Mouse (Mus musculus) MEL (cell line): Measurements from ENCODE around the gene Inpp5a. TPM values are rescaled to one million over a fixed set of nuclear protein-coding genes. Genes with fewer than 3 reads are reported as not detected.

ENCODE experiments used
- DNase-seq: peaks from one replicate; pipeline ENCODE4 v3.0.0; 2011; ENCODE audit warnings: low read depth, low spot score
- H3K27ac ChIP-seq: 2 replicates; pipeline ENCODE4 v1.5.1; 2012; ENCODE audit warnings: low read depth, mild to moderate bottlenecking, control low read depth, low read length, moderate library complexity; ENCODE audit not compliant: control insufficient read depth
- H3K27me3 ChIP-seq, 2 experiments: fragments of 150-350 bp in 1 of 2; sonication (generic) in 1 of 2; 2 replicates each; pipeline ENCODE4 v1.6.1; 2012; ENCODE audit warnings: low read length in 2 of 2, mild to moderate bottlenecking in 2 of 2, improper control_type of control experiment in 1 of 2, moderate library complexity in 1 of 2; ENCODE audit not compliant: insufficient read depth in 2 of 2, control insufficient read depth in 1 of 2
- H3K36me3 ChIP-seq, 2 experiments: 2 replicates each; pipeline ENCODE4 v1.6.1; 2012 to 2014; ENCODE audit warnings: low read length in 2 of 2, improper control_type of control experiment in 1 of 2, inconsistent platforms in 1 of 2, mild to moderate bottlenecking in 1 of 2; ENCODE audit not compliant: insufficient read depth in 2 of 2, control insufficient read depth in 1 of 2
- H3K4me1 ChIP-seq, 2 experiments: fragments of 150-350 bp in 1 of 2; sonication (generic) in 1 of 2; 2 replicates each; pipeline ENCODE4 v1.6.1; 2012; ENCODE audit warnings: low read length in 2 of 2, improper control_type of control experiment in 1 of 2, mild to moderate bottlenecking in 1 of 2; ENCODE audit not compliant: insufficient read depth in 2 of 2, control insufficient read depth in 1 of 2
- H3K4me3 ChIP-seq, 2 experiments: fragments of 150-350 bp in 1 of 2; sonication (generic) in 1 of 2; 2 replicates each; pipeline ENCODE4 v1.5.1; 2012; ENCODE audit warnings: low read depth in 2 of 2, low read length in 2 of 2, mild to moderate bottlenecking in 2 of 2, moderate library complexity in 2 of 2, control low read depth in 1 of 2, improper control_type of control experiment in 1 of 2; ENCODE audit not compliant: control insufficient read depth in 1 of 2, insufficient read depth in 1 of 2
- H3K79me2 ChIP-seq: 2 replicates; pipeline ENCODE4 v1.6.1; 2012; ENCODE audit warnings: mild to moderate bottlenecking, low read length, moderate library complexity; ENCODE audit not compliant: control insufficient read depth, poor library complexity, insufficient read depth
- H3K9ac ChIP-seq: 2 replicates; pipeline ENCODE4 v1.6.1; 2012; ENCODE audit warnings: low read depth, mild to moderate bottlenecking, control low read depth, low read length, moderate library complexity; ENCODE audit not compliant: control insufficient read depth, poor library complexity, severe bottlenecking
- H3K9me3 ChIP-seq: fragments of 150-350 bp; sonication (generic); replicated peaks from 2 replicates; pipeline ENCODE4 v1.6.1; 2012; ENCODE audit warnings: mild to moderate bottlenecking, low read length, improper control_type of control experiment, moderate library complexity; ENCODE audit not compliant: insufficient read depth
- BHLHE40 ChIP-seq: IDR thresholded peaks from 2 replicates; pipeline ENCODE4 v1.6.1; 2012; ENCODE audit warnings: low read depth, mild to moderate bottlenecking, inconsistent platforms, low read length, improper control_type of control experiment, borderline replicate concordance
- CHD1 ChIP-seq: IDR thresholded peaks from 2 replicates; pipeline ENCODE4 v1.6.1; 2012; ENCODE audit warnings: low read depth, mild to moderate bottlenecking, inconsistent platforms, low read length, improper control_type of control experiment
- CHD2 ChIP-seq: IDR thresholded peaks from 2 replicates; pipeline ENCODE4 v1.6.1; 2011; ENCODE audit warnings: low read length, improper control_type of control experiment
- E2F4 ChIP-seq: IDR thresholded peaks from 2 replicates; pipeline ENCODE4 v1.6.1; 2011; ENCODE audit warnings: low read depth, low read length, improper control_type of control experiment, borderline replicate concordance
- ELF1 ChIP-seq: IDR thresholded peaks from 2 replicates; pipeline ENCODE4 v1.6.1; 2014; ENCODE audit warnings: low read depth, mild to moderate bottlenecking, inconsistent platforms, low read length, improper control_type of control experiment, moderate library complexity
- ETS1 ChIP-seq: IDR thresholded peaks from 2 replicates; pipeline ENCODE4 v1.6.1; 2012; ENCODE audit warnings: low read depth, mild to moderate bottlenecking, inconsistent platforms, low read length, improper control_type of control experiment, moderate library complexity
- GABPA ChIP-seq: IDR thresholded peaks from 2 replicates; pipeline ENCODE4 v1.6.1; 2012; ENCODE audit warnings: low read depth, mild to moderate bottlenecking, inconsistent platforms, low read length, improper control_type of control experiment, moderate library complexity
- GATA1 ChIP-seq: IDR thresholded peaks from 2 replicates; pipeline ENCODE4 v1.6.1; 2011; ENCODE audit warnings: low read depth, low read length, improper control_type of control experiment
- JUND ChIP-seq: IDR thresholded peaks from 2 replicates; pipeline ENCODE4 v1.6.1; 2011; ENCODE audit warnings: low read depth, mild to moderate bottlenecking, improper control_type of control experiment, low read length
- KAT2A ChIP-seq: conservative IDR thresholded peaks from 2 replicates; pipeline ENCODE4 v1.6.1; 2012; ENCODE audit warnings: low read depth, low read length, improper control_type of control experiment, inconsistent platforms
- MAFK ChIP-seq: IDR thresholded peaks from 2 replicates; pipeline ENCODE4 v1.6.1; 2011; ENCODE audit warnings: low read depth, mild to moderate bottlenecking, low read length, improper control_type of control experiment, borderline replicate concordance
- MAZ ChIP-seq: IDR thresholded peaks from 2 replicates; pipeline ENCODE4 v1.6.1; 2012; ENCODE audit warnings: low read depth, mild to moderate bottlenecking, inconsistent platforms, low read length, improper control_type of control experiment
- MXI1 ChIP-seq: IDR thresholded peaks from 2 replicates; pipeline ENCODE4 v1.6.1; 2011; ENCODE audit warnings: mild to moderate bottlenecking, low read depth, low read length, improper control_type of control experiment
- MYB ChIP-seq: IDR thresholded peaks from 2 replicates; pipeline ENCODE4 v1.6.1; 2011; ENCODE audit warnings: mild to moderate bottlenecking, low read depth, low read length, improper control_type of control experiment
- NELFE ChIP-seq: IDR thresholded peaks from 2 replicates; pipeline ENCODE4 v1.6.1; 2011; ENCODE audit warnings: low read depth, low read length, improper control_type of control experiment
- NRF1 ChIP-seq: IDR thresholded peaks from 2 replicates; pipeline ENCODE4 v1.6.1; 2014; ENCODE audit warnings: low read depth, mild to moderate bottlenecking, inconsistent platforms, low read length, improper control_type of control experiment, moderate library complexity; ENCODE audit not compliant: poor library complexity, insufficient read depth, severe bottlenecking
- POLR2AphosphoS2 ChIP-seq: IDR thresholded peaks from 2 replicates; pipeline ENCODE4 v1.6.1; 2011; ENCODE audit warnings: low read length, improper control_type of control experiment
- POLR2AphosphoS5 ChIP-seq: IDR thresholded peaks from 2 replicates; pipeline ENCODE4 v1.6.1; 2012; ENCODE audit warnings: low read depth, borderline replicate concordance, mild to moderate bottlenecking, inconsistent platforms, low read length, moderate library complexity, mixed read lengths
- SIN3A ChIP-seq: IDR thresholded peaks from 2 replicates; pipeline ENCODE4 v1.6.1; 2012; ENCODE audit warnings: low read length, improper control_type of control experiment, inconsistent platforms
- SMC3 ChIP-seq: IDR thresholded peaks from 2 replicates; pipeline ENCODE4 v1.6.1; 2011; ENCODE audit warnings: low read depth, low read length, improper control_type of control experiment
- TBP ChIP-seq: IDR thresholded peaks from 2 replicates; pipeline ENCODE4 v1.8.0; 2011; ENCODE audit warnings: low read depth, low read length, improper control_type of control experiment
- UBTF ChIP-seq: IDR thresholded peaks from 2 replicates; pipeline ENCODE4 v1.6.1; 2012; ENCODE audit warnings: low read depth, mild to moderate bottlenecking, inconsistent platforms, low read length, improper control_type of control experiment, moderate library complexity, borderline replicate concordance; ENCODE audit not compliant: insufficient read depth
- USF1 ChIP-seq: IDR thresholded peaks from 2 replicates; pipeline ENCODE4 v1.6.1; 2014; ENCODE audit warnings: low read depth, mild to moderate bottlenecking, inconsistent platforms, low read length, improper control_type of control experiment, moderate library complexity
- USF2 ChIP-seq, 2 experiments: IDR thresholded peaks; 2 replicates each; pipeline ENCODE4 v1.6.1; 2011 to 2012; ENCODE audit warnings: improper control_type of control experiment in 2 of 2, low read length in 2 of 2, borderline replicate concordance in 1 of 2, inconsistent platforms in 1 of 2, low read depth in 1 of 2, mild to moderate bottlenecking in 1 of 2; ENCODE audit not compliant: insufficient read depth in 1 of 2
- ZC3H11A ChIP-seq: IDR thresholded peaks from 2 replicates; pipeline ENCODE4 v1.6.1; 2012; ENCODE audit warnings: low read depth, mild to moderate bottlenecking, inconsistent platforms, low read length, improper control_type of control experiment
- ZMIZ1 ChIP-seq: IDR thresholded peaks from 2 replicates; pipeline ENCODE4 v1.6.1; 2012; ENCODE audit warnings: low read depth, mild to moderate bottlenecking, inconsistent platforms, low read length, improper control_type of control experiment, moderate library complexity
- ZNF384 ChIP-seq: IDR thresholded peaks from 2 replicates; pipeline ENCODE4 v1.6.1; 2012; ENCODE audit warnings: low read depth, mild to moderate bottlenecking, inconsistent platforms, low read length, improper control_type of control experiment
- polyA plus RNA-seq, 2 experiments: library from polyadenylated mRNA; stranded (reverse) in 1 of 2; unstranded in 1 of 2; fragments of >175 nt in 1 of 2; fragments of >200 nt in 1 of 2; gene quantifications; 2 replicates each; pipeline versions ENCODE4 v1.2.1 to v1.2.4; 2012; ENCODE audit warnings: low replicate concordance in 2 of 2, low read depth in 1 of 2; ENCODE audit not compliant: insufficient read length in 2 of 2, insufficient read depth in 1 of 2, missing spikeins in 1 of 2
- total RNA-seq: library from RNA; depleted of rRNA; stranded (reverse); fragments of 300-350 nt; gene quantifications from 2 replicates; pipeline ENCODE4 v1.2.3, GENCODE M21; 2012

Gene Inpp5a
- total and polyA plus RNA-seq, 3 experiments = 5.7 to 14.4 TPM; not detected in 1

DNA sequence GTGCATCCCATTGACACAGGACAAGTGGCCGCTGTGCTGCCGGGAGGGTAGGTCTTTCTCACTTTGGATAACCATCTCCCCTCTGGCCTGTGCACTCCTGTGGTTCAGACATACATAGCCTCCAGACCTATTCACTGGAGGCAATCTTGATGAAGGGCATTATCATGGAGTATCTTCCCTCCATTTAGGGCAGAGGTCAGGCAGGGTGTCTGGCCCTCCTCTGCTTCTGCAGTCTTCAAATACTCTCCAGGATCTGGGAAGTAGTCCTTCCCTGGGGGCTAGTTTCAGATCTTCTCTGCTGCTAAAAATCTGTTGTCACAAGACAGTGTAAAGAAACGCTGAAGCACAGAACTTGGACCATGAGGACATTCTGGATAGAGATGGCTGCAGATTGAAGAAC lies 22.8 kb upstream of the Inpp5a start:
- Histone ChIP-seq H3K9ac (no peak overlapping the region), H3K36me3 (peaks cover 0 to 8% of the 10 kb centered on the region in 2 experiments; a peak in 2 of 4 replicates), H3K79me2 (no peaks in the 10 kb centered on the region), H3K27ac (no peak overlapping the region), H3K4me3 (no peak overlapping the region), H3K4me1 (peaks cover 0 to 28% of the 10 kb centered on the region in 2 experiments; a peak in 3 of 4 replicates), H3K9me3 (no peaks in the 10 kb centered on the region), H3K27me3 (no peaks in the 10 kb centered on the region)
- TF ChIP-seq JUND (no peak), GATA1 (no peak), ZC3H11A (no peak), TBP (no peak), KAT2A (no peak), BHLHE40 (no peak), CHD2 (no peak), POLR2AphosphoS5 (no peak), E2F4 (no peak), MYB (no peak), USF1 (no peak), NELFE (no peak), ZNF384 (no peak), POLR2AphosphoS2 (no peak), MAFK (no peak), SIN3A (no peak), USF2 (IDR thresholded peaks at IDR 0.05; ENCODE audit: borderline replicate concordance in 1 of 2, insufficient read depth in 1 of 2, low read depth in 1 of 2, low read length in 2 of 2) (no peak)
- DNase-seq = no peak

DNA sequence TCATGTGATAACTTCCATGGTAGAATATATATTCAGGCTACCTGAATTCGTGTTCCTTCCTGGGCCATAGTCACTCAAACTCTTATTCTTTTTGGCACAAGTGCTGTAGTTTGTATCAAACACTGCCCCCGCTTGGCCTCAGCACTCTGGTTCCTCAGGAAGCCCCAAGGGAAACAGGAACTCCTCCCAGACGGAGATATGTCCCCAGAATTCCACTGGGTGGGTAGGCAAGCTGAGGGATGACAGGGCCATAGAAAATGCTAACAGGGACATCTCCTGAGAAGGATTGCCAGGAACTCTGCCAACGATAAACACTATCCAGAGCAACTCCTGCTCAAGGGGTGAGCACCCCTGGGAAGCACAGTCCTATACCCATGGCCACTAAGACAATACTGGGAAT lies 22.4 kb upstream of the Inpp5a start:
- no peaks in the 10 kb centered on the region for H3K27me3 ChIP-seq
- no peak overlapping the region for H3K4me3 ChIP-seq

More for the DNA sequence above, 22.4 kb upstream of the Inpp5a start:
- DNase-seq = no peak
- no peaks in the 10 kb centered on the region for H3K79me2 ChIP-seq
- TF ChIP-seq GATA1 (no peak), BHLHE40 (no peak), MXI1 (no peak), CHD1 (no peak), SIN3A (no peak), SMC3 (no peak), ZMIZ1 (no peak), UBTF (no peak), NRF1 (no peak), ELF1 (no peak), NELFE (no peak), GABPA (no peak), USF1 (no peak), MAZ (no peak), ETS1 (no peak), MAFK (no peak)
- H3K4me1 ChIP-seq = peaks cover 0 to 28% of the 10 kb centered on the region in 2 experiments; a peak in 3 of 4 replicates
- no peak overlapping the region for H3K9ac ChIP-seq
- H3K9me3 ChIP-seq = no peaks in the 10 kb centered on the region
- H3K27ac ChIP-seq = no peak overlapping the region
- peaks cover 0 to 5% of the 10 kb centered on the region in 2 experiments; a peak in 2 of 4 replicates for H3K36me3 ChIP-seq
